Mouse (Mus musculus): ENCODE measurements around the gene Cpn2.

The Cpn2 gene

GRCm38 (mm10) chr16:30235577-30235976 lies 31.7 kb downstream of the Cpn2 start:
- DNase-seq = peak; percentile 7

GRCm38 (mm10) chr16:30234636-30235546 lies 32.4 kb downstream of the Cpn2 start:
- DNase-seq = peak; percentile 23

DNA sequence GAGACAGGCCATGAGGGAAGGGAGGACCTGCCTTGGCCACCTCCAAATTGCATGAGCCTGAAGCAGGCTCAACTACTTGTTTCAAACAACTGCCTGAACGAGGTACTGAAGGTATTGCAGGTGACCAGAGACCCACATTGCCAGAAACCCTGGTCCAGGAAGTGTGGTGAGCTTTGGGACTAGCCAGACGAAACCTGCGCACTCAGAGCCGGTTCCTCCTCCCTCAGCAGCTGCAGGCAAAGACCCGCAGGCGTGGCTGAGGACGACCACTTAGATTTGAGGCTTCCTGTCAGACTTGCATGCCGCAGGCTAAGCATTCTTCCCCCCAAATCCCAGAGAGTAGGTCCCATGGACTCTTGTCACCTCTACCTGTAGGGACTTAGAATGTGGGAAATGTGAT lies 33.2 kb downstream of the Cpn2 start:
- DNase-seq = no peak

DNA sequence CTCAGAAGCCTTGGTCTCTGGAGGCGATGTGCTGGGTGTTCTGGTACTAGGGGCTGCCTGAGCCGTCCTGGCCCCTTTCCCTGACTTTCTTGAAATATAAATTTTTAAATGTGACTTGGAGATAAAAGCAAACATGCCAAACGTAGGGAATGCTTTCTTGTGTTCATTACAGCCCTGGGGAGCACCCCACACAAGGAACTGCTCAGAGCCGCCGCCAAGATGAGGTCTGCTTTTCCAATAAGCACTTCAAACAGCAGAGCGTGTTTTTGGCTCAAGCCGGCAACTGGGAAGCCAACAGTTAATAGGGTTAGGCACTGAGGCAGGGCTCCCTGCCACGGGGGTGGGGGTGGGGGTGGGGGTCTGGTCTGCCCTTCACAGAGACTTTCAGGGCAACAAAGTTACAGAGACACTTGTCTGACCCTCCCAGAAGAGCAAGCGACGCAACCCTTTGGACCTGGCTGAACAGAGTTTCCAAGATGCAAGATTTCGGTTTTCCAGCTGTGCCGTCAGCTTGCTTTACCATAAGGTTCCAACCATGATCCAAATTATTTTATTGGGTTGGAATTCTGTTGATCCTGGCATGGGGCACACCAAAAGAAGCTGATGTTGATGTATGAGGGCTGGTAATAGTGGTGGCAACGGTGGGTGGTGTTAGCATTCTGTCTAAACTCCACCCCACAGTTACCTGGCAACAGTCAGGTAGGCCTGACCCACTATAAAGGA lies 35.3 kb downstream of the Cpn2 start:
- DNase-seq = no peak

- no peak for DNase-seq
Measured at GRCm38 (mm10) chr16:30227352-30227751, 39.9 kb downstream of the Cpn2 start.

GRCm38 (mm10) chr16:30221161-30221782 lies 46.0 kb downstream of the Cpn2 start:
- no peak for DNase-seq

GRCm38 (mm10) chr16:30215811-30216210 lies 51.5 kb downstream of the Cpn2 start:
- DNase-seq = no peak

GRCm38 (mm10) chr16:30213644-30214043 lies 53.7 kb downstream of the Cpn2 start:
- DNase-seq = no peak

DNA sequence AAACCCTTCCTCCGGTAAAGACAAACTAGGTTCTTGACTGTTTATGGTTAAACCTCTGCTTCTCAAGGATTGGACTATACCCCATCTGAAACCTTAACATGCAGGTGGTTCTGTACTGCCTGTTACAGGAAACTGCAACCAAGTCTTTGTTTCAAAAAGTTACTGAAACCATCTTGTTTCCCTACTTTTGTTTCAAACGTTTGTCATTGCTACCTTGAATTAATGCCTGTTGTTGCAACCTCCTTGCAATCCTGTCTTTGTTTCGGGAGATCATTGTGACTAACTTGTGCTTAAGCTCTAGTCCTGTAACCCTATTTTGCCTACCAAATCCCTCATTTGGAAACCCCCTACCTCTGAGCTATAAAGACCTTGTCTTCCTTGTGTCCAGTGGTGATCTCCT lies 55.3 kb downstream of the Cpn2 start:
- DNase-seq = no peak

- DNase-seq = no peak
Measured at GRCm38 (mm10) chr16:30209264-30209663, 58.0 kb downstream of the Cpn2 start.

- DNase-seq = no peak
Measured at GRCm38 (mm10) chr16:30207991-30208390, 59.3 kb downstream of the Cpn2 start.

DNA sequence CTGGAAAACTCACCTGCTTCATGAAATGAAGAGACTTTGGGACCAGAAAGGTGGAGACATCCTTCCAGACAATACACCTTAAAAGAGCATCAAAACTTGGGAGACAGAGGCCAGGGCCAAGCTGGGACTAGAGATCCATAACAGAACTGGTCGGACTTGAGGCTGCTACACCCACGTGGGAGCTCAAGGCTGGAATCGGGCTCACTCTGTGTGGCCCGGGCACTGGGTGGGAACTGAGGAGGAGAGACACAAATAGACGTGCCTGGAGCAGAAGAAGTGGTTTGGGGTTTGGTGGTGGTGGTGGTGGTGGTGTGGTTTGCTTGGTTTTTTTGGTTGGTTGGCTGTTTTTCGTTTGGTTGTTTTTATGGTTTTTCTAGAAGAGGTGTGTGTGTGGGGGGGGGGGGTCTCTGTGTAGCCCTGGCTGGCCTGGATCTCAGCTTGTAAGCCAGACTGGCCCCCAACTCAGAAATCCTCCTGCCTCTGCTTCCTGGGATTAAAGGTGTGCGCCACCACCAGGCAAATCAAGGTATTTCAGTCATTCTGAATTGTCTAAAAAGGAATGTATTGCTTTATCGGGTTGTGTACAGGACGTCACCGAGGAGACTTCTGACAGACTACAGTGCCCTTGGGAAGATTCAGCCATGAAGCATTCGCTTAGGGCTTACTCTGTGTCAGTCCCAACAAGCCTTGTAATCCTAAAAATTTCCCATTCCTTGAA lies 60.0 kb downstream of the Cpn2 start:
- no peak for DNase-seq
